Mouse (Mus musculus): ENCODE results near the gene Birc6. TPM values are rescaled to one million over a fixed set of nuclear protein-coding genes. Genes with fewer than 3 reads are reported as not detected.

The Birc6 gene
- 79.3 TPM for polyA plus RNA-seq (2017; shearing (Covaris generic))

GRCm38 (mm10) chr17:74527729-74528607, at the start of gene Birc6:
TSS of gene Birc6 (plus strand) at chr17:74528295.

GRCm38 (mm10) chr17:74489024-74489900, 38.8 kb upstream of the Birc6 start, which contains the start of gene Yipf4:
TSS of gene Yipf4 (plus strand) at chr17:74489493.

GRCm38 (mm10) chr17:74717618-74718151, 189.6 kb downstream of the Birc6 start, which contains the start of gene Ttc27:
TSS of gene Ttc27 (plus strand) at chr17:74717732.

Other genes with a start within 250 kb of the Birc6 start
- 29.7 TPM for gene Memo1, start 232.8 kb upstream of the Birc6 start, polyA plus RNA-seq (2017; shearing (Covaris generic))
- 51.9 TPM for gene Dpy30, start 204.4 kb upstream of the Birc6 start, polyA plus RNA-seq (2017; shearing (Covaris generic))
- 18.9 TPM for gene Spast, start 189.3 kb upstream of the Birc6 start, polyA plus RNA-seq (2017; shearing (Covaris generic))
- 18.3 TPM for gene Slc30a6, start 132.7 kb upstream of the Birc6 start, polyA plus RNA-seq (2017; shearing (Covaris generic))
- 2.5 TPM for gene Nlrc4, start 69.2 kb upstream of the Birc6 start, polyA plus RNA-seq (2017; shearing (Covaris generic))
- gene Yipf4, start 38.8 kb upstream of the Birc6 start, polyA plus RNA-seq (2017; shearing (Covaris generic)) = 128 TPM
- 23.2 TPM for gene Ttc27, start 189.4 kb downstream of the Birc6 start, polyA plus RNA-seq (2017; shearing (Covaris generic))